Mouse (Mus musculus) C2C12 (cell line): ENCODE measurements at regions not wholly inside any gene's neighbourhood (a gene's known extent, or its start where the extent isn't known, plus 50 kb on each side); places are given as distances from the start of the nearest gene placed in this dataset.

Source experiments
- H3K27me3 ChIP-seq: one replicate; pipeline ENCODE4 v1.6.1; 2011; ENCODE audit not compliant: control insufficient read depth, insufficient read depth, insufficient read length
- H3K36me3 ChIP-seq: one replicate; pipeline ENCODE4 v1.6.1; 2011; ENCODE audit not compliant: control insufficient read depth, insufficient read depth
- H3K4me3 ChIP-seq: one replicate; pipeline ENCODE4 v1.5.1; 2011; ENCODE audit warnings: mild to moderate bottlenecking, control low read depth; ENCODE audit not compliant: poor library complexity, insufficient read depth, severe bottlenecking
- H3K79me2 ChIP-seq: one replicate; pipeline ENCODE4 v1.6.1; 2011; ENCODE audit not compliant: control insufficient read depth, insufficient read depth
- H3K79me3 ChIP-seq: one replicate; pipeline ENCODE4 v1.6.1; 2011; ENCODE audit warnings: low read depth, control low read depth
- H3ac ChIP-seq: one replicate; pipeline ENCODE3; 2011; ENCODE audit warnings: low read depth; ENCODE audit not compliant: control insufficient read depth, insufficient read length
- CEBPB ChIP-seq: IDR thresholded peaks from one replicate; pipeline ENCODE4 v1.6.1; 2011; ENCODE audit warnings: low read depth, mild to moderate bottlenecking, control low read depth, moderate library complexity
- CTCF ChIP-seq: IDR thresholded peaks from one replicate; pipeline ENCODE4 v1.5.1; 2011; ENCODE audit not compliant: control insufficient read depth, insufficient read depth, insufficient read length
- FOSL1 ChIP-seq: IDR thresholded peaks from one replicate; pipeline ENCODE4 v1.8.0; 2011; ENCODE audit warnings: mild to moderate bottlenecking, low read length; ENCODE audit not compliant: poor library complexity, insufficient read depth, severe bottlenecking
- MAX ChIP-seq: IDR thresholded peaks from one replicate; pipeline ENCODE4 v1.6.1; 2011; ENCODE audit warnings: mild to moderate bottlenecking, control low read depth
- MYOD1 ChIP-seq: IDR thresholded peaks from one replicate; pipeline ENCODE4 v1.6.1; 2011; ENCODE audit warnings: low read depth; ENCODE audit not compliant: control insufficient read depth, insufficient read length
- MYOG ChIP-seq: IDR thresholded peaks from one replicate; pipeline ENCODE4 v1.6.1; 2011; ENCODE audit not compliant: control insufficient read depth, insufficient read length; ENCODE audit errors: extremely low read depth
- USF1 ChIP-seq: IDR thresholded peaks from one replicate; pipeline ENCODE4 v1.6.1; 2011; ENCODE audit warnings: low read depth, mild to moderate bottlenecking, control low read depth, moderate library complexity

- Histone ChIP-seq H3K27me3 (peaks cover 13% of the 10 kb centered on the region), H3K36me3 (no peaks in the 10 kb centered on the region), H3K4me3 (no peak overlapping the region), H3K79me2 (no peaks in the 10 kb centered on the region), H3ac (no peak overlapping the region), H3K79me3 (no peaks in the 10 kb centered on the region)
- TF ChIP-seq MYOG, result no peak
- TF ChIP-seq USF1, result no peak
- TF ChIP-seq CEBPB, result no peak
- no peak for TF ChIP-seq FOSL1
- no peak for TF ChIP-seq MAX
- TF ChIP-seq MYOD1, result no peak
- TF ChIP-seq CTCF, result no peak
Measured at GRCm38 (mm10) chr15:37133916-37134315, 126.3 kb upstream of the Zfp706 start.

- Histone ChIP-seq H3K27me3 (peaks cover 12% of the 10 kb centered on the region), H3K79me3 (no peaks in the 10 kb centered on the region), H3K36me3 (no peaks in the 10 kb centered on the region), H3ac (no peak overlapping the region), H3K79me2 (no peaks in the 10 kb centered on the region), H3K4me3 (no peak overlapping the region)
- TF ChIP-seq MYOD1 (no peak), CEBPB (no peak), FOSL1 (no peak), USF1 (no peak), CTCF (no peak), MAX (no peak), MYOG (no peak)
Measured at GRCm38 (mm10) chr15:37127681-37128080, 120.1 kb upstream of the Zfp706 start.

DNA sequence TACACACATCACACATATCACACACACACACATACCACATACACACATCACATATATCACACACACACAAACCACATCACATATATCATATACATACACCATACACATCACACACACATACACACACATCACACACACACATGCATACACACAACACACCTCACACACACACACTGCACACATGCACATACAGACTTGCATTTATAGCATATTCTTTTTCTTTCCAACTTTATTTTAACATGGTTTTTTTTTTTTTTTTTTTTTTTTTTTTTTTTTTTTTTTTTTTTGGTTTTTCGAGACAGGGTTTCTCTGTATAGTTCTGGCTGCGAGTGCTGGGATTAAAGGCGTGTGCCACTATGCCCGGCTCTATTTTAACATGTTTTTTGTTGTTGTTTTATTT is 119.6 kb upstream of the Zfp706 start:
- Histone ChIP-seq H3K27me3 (peaks cover 12% of the 10 kb centered on the region), H3K79me3 (no peaks in the 10 kb centered on the region), H3ac (no peak overlapping the region), H3K36me3 (no peaks in the 10 kb centered on the region), H3K79me2 (no peaks in the 10 kb centered on the region), H3K4me3 (no peak overlapping the region)
- TF ChIP-seq CTCF (no peak), MYOD1 (no peak), CEBPB (no peak), MAX (no peak), USF1 (no peak), FOSL1 (no peak), MYOG (no peak)

DNA sequence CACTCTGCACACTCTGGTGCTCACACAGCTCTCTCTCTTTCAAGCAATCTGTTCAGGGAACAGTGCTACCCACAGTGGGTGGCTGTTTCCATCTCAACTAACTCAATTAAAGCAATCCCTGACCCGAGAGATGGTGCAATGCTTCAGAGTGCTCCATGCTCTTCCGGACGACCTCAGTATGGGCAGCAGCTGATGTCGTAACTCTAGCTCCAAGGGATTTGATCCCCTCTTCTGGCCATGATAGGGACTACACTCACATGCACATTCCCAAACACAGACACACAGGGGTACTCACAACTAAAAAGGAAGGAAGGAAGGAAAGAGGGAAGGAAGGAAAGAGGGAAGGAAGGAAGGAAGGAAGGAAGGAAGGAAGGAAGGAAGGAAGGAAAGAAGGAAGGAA is 118.2 kb upstream of the Zfp706 start:
- peaks cover 15% of the 10 kb centered on the region for H3K27me3 ChIP-seq
- H3K36me3 ChIP-seq, result no peaks in the 10 kb centered on the region
- H3K79me3 ChIP-seq, result no peaks in the 10 kb centered on the region
- H3K4me3 ChIP-seq, result no peak overlapping the region
- H3ac ChIP-seq, result no peak overlapping the region
- no peaks in the 10 kb centered on the region for H3K79me2 ChIP-seq
- TF ChIP-seq USF1 (no peak), CEBPB (peak; percentile 56)

- H3ac ChIP-seq, result no peak overlapping the region
- no peak for TF ChIP-seq MYOG
- no peak for TF ChIP-seq CEBPB
- no peak for TF ChIP-seq MAX
- no peak for TF ChIP-seq USF1
- no peak for TF ChIP-seq MYOD1
- no peak for TF ChIP-seq CTCF
- TF ChIP-seq FOSL1, result no peak
- H3K36me3 ChIP-seq, result no peaks in the 10 kb centered on the region
- no peaks in the 10 kb centered on the region for H3K79me3 ChIP-seq
- H3K79me2 ChIP-seq, result no peaks in the 10 kb centered on the region
- no peak overlapping the region for H3K4me3 ChIP-seq
- peaks cover 10% of the 10 kb centered on the region for H3K27me3 ChIP-seq
Measured at GRCm38 (mm10) chr15:37124951-37125350, 117.4 kb upstream of the Zfp706 start.

DNA sequence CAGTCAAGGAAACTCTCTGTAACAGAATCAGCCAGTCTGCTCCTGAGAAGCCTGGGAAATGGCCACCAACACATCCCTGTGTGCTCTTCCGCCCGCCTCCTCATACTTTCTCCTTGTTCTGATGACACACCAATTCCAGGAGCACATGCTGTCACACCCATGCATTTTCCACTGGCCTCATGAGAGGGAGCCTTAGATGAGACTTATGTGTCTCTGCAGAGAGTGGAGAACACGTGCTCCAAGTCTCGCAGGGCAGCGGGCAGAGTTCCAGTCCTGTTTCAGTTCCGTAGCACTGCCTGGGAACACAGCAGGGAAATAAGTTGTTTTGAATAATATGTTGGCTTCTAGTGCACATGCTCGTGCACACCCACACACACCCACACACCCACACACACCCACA is 116.7 kb upstream of the Zfp706 start:
- no peak overlapping the region for H3ac ChIP-seq
- no peaks in the 10 kb centered on the region for H3K79me3 ChIP-seq
- H3K79me2 ChIP-seq, result no peaks in the 10 kb centered on the region
- no peaks in the 10 kb centered on the region for H3K36me3 ChIP-seq
- TF ChIP-seq CEBPB (no peak), MAX (no peak), USF1 (no peak)
- no peak overlapping the region for H3K4me3 ChIP-seq
- peaks cover 7% of the 10 kb centered on the region for H3K27me3 ChIP-seq

GRCm38 (mm10) chr15:37120381-37120780 is 112.8 kb upstream of the Zfp706 start:
- TF ChIP-seq CEBPB, result peak; percentile 55
- no peak for TF ChIP-seq USF1
- no peak for TF ChIP-seq MAX
- TF ChIP-seq MYOG, result no peak
- TF ChIP-seq MYOD1, result no peak
- TF ChIP-seq FOSL1, result no peak
- peak; percentile 76 for TF ChIP-seq CTCF
- Histone ChIP-seq H3K27me3 (peaks cover 4% of the 10 kb centered on the region), H3ac (no peak overlapping the region)

More at GRCm38 (mm10) chr15:37120381-37120780, 112.8 kb upstream of the Zfp706 start:
- Histone ChIP-seq H3K36me3 (no peaks in the 10 kb centered on the region), H3K4me3 (no peak overlapping the region), H3K79me2 (no peaks in the 10 kb centered on the region), H3K79me3 (no peaks in the 10 kb centered on the region)
